19 mouse cellular contexts compared by ENCODE assay signal in the genomic region with DNA sequence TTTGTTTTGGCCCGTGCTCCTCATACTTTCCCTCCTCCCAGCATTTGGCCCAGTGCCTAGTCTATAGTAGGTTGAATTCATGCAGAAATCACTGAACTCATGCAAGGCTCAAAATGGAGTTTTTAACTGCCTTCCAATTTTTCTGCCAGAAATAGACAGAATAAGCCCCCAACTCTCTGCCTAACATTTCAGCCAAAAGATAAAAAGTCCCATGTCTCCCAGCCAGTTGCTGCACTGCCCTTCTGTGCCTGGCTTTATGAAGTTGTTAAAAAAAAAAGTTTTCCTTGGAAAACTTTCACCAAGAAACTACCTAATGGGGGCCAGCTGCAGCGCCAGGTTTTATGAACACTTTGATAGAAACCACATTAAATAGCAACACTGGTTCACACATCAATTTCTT.
A peak's percentile ranks its signal among the peaks of the same experiment; 100 is the strongest.
DNase-seq lines count a peak whose midpoint lies in the region; ATAC-seq and TF ChIP-seq lines count a peak whose summit lies in the region.
"Had no signal": no experiment of that assay in that cellular context is flagged by ENCODE, and none has a peak within 500 bp of the region (broad histone marks: within the 10 kb centered on the region; RNA-seq: fewer than 3 reads in every experiment).

No protein-coding gene starts in this region.

- intact Hi-C loops in left cerebral cortex, postnatal 4 days (cut with DNase I): no loop called here
- intact Hi-C loops in left cerebral cortex, postnatal 36 days (cut with DNase I): loop anchor here (10.0 kb wide), 1 partner anchor 60 kb away; no protein-coding TSS in a partner anchor

- no peak overlapping the region for H3K27ac ChIP-seq in embryonic facial prominence, embryonic 14.5 days (replicated peaks; ENCODE audit: low read depth, low read length)
- H3K27ac ChIP-seq in embryonic facial prominence, embryonic 10.5 days (replicated peaks): no peak overlapping the region
- no peak overlapping the region for H3K27ac ChIP-seq in midbrain, postnatal 0 days (ENCODE audit: low read depth, low read length)
- no peak overlapping the region for H3K27ac ChIP-seq in midbrain, embryonic 16.5 days (ENCODE audit: low read length)
- H3K27ac ChIP-seq: embryonic facial prominence, embryonic 12.5 days; forebrain, embryonic 12.5 days; heart, embryonic 10.5 days; hindbrain, embryonic 13.5 days had no signal

- no peak overlapping the region for H3K4me3 ChIP-seq in embryonic facial prominence, embryonic 14.5 days (ENCODE audit: low read depth, low read length)
- no peak overlapping the region for H3K4me3 ChIP-seq in embryonic facial prominence, embryonic 10.5 days
- H3K4me3 ChIP-seq in midbrain, postnatal 0 days (ENCODE audit: low read depth, low read length): no peak overlapping the region
- no peak overlapping the region for H3K4me3 ChIP-seq in midbrain, embryonic 16.5 days (ENCODE audit: low read depth, low read length)
- H3K4me3 ChIP-seq: embryonic facial prominence, embryonic 12.5 days; forebrain, embryonic 12.5 days; heart, embryonic 10.5 days; hindbrain, embryonic 13.5 days had no signal

- peak; percentile 46 for DNase-seq in embryonic facial prominence, embryonic 14.5 days (ENCODE audit: low spot score)
- no peak for DNase-seq in embryonic facial prominence, embryonic 10.5 days (ENCODE audit: low spot score)
- peak; percentile 15 for DNase-seq in left cerebral cortex, postnatal 4 days
- no peak for DNase-seq in left cerebral cortex, postnatal 36 days (ENCODE audit: low spot score in 2 of 2)
- DNase-seq in midbrain, postnatal 0 days (ENCODE audit: low spot score): peak; percentile 17
- no peak for DNase-seq in embryo, embryonic 9.5 days (ENCODE audit: extremely low spot score)
- DNase-seq: adrenal gland, postnatal 10 days; cerebellum, adult 18-20 months; cerebellum, adult 9-11 months; gastrocnemius, postnatal 36 days; heart, adult 18-20 months; heart, postnatal 10 days; heart, postnatal 4 days had no signal

- no peaks in the 10 kb centered on the region for H3K4me1 ChIP-seq in embryonic facial prominence, embryonic 14.5 days (ENCODE audit: control insufficient read depth, insufficient read depth, low read length)
- no peaks in the 10 kb centered on the region for H3K4me1 ChIP-seq in embryonic facial prominence, embryonic 10.5 days
- H3K4me1 ChIP-seq in midbrain, postnatal 0 days (ENCODE audit: insufficient read depth, low read length): no peaks in the 10 kb centered on the region
- H3K4me1 ChIP-seq in midbrain, embryonic 16.5 days (ENCODE audit: control insufficient read depth, insufficient read depth, low read length): no peaks in the 10 kb centered on the region
- H3K4me1 ChIP-seq: embryonic facial prominence, embryonic 12.5 days; forebrain, embryonic 12.5 days; heart, embryonic 10.5 days; hindbrain, embryonic 13.5 days had no signal

- H3K9ac ChIP-seq in embryonic facial prominence, embryonic 14.5 days (ENCODE audit: low read depth, low read length): no peak overlapping the region
- H3K9ac ChIP-seq in midbrain, postnatal 0 days (replicated peaks; ENCODE audit: low read length, poor library complexity, severe bottlenecking): no peak overlapping the region
- no peak overlapping the region for H3K9ac ChIP-seq in midbrain, embryonic 16.5 days (ENCODE audit: low read depth, low read length)
- H3K9ac ChIP-seq: embryonic facial prominence, embryonic 12.5 days; forebrain, embryonic 12.5 days; hindbrain, embryonic 13.5 days had no signal

- ATAC-seq in embryonic facial prominence, embryonic 14.5 days (ENCODE audit: low read depth): no peak
- no peak for ATAC-seq in midbrain, postnatal 0 days (ENCODE audit: low FRiP score)
- no peak for ATAC-seq in midbrain, embryonic 16.5 days
- ATAC-seq: inflammation-experienced regulatory T-cells, adult 6 months had no signal

- no peaks in the 10 kb centered on the region for H3K36me3 ChIP-seq in embryonic facial prominence, embryonic 14.5 days (ENCODE audit: control insufficient read depth, insufficient read depth, low read length)
- no peaks in the 10 kb centered on the region for H3K36me3 ChIP-seq in embryonic facial prominence, embryonic 10.5 days (replicated peaks)
- H3K36me3 ChIP-seq in midbrain, postnatal 0 days (ENCODE audit: insufficient read depth, low read length): no peaks in the 10 kb centered on the region
- no peaks in the 10 kb centered on the region for H3K36me3 ChIP-seq in midbrain, embryonic 16.5 days (ENCODE audit: control insufficient read depth, insufficient read depth, low read length)
- H3K36me3 ChIP-seq: embryonic facial prominence, embryonic 12.5 days; forebrain, embryonic 12.5 days; heart, embryonic 10.5 days; hindbrain, embryonic 13.5 days had no signal

- 59% methylated on average over 2 of the region's 2 CpGs for WGBS in embryonic facial prominence, embryonic 14.5 days
- WGBS in embryonic facial prominence, embryonic 10.5 days: 94% methylated on average over 2 of the region's 2 CpGs
- 66% methylated on average over 2 of the region's 2 CpGs for WGBS in midbrain, postnatal 0 days
- WGBS in midbrain, embryonic 16.5 days: 72% methylated on average over 2 of the region's 2 CpGs

- H3K9me3 ChIP-seq in embryonic facial prominence, embryonic 14.5 days (ENCODE audit: control insufficient read depth, low read length): no peaks in the 10 kb centered on the region
- no peaks in the 10 kb centered on the region for H3K9me3 ChIP-seq in embryonic facial prominence, embryonic 10.5 days
- H3K9me3 ChIP-seq in midbrain, postnatal 0 days (ENCODE audit: low read length): no peaks in the 10 kb centered on the region
- H3K9me3 ChIP-seq in midbrain, embryonic 16.5 days (replicated peaks; ENCODE audit: control insufficient read depth, low read length, poor library complexity, severe bottlenecking): no peaks in the 10 kb centered on the region
- H3K9me3 ChIP-seq: embryonic facial prominence, embryonic 12.5 days; forebrain, embryonic 12.5 days; heart, embryonic 10.5 days; hindbrain, embryonic 13.5 days had no signal

- TF ChIP-seq CTCF in midbrain, postnatal 0 days (IDR thresholded peaks at IDR 0.05): no peak

- H3K4me2 ChIP-seq in embryonic facial prominence, embryonic 14.5 days (ENCODE audit: low read depth, low read length): no peak overlapping the region
- no peak overlapping the region for H3K4me2 ChIP-seq in midbrain, postnatal 0 days (ENCODE audit: low read depth, low read length, poor library complexity, severe bottlenecking)
- no peak overlapping the region for H3K4me2 ChIP-seq in midbrain, embryonic 16.5 days (ENCODE audit: low read length)
- H3K4me2 ChIP-seq: embryonic facial prominence, embryonic 12.5 days; forebrain, embryonic 12.5 days; hindbrain, embryonic 13.5 days had no signal

- H3K27me3 ChIP-seq in embryonic facial prominence, embryonic 14.5 days (replicated peaks; ENCODE audit: control insufficient read depth, insufficient read depth, low read length): no peaks in the 10 kb centered on the region
- no peaks in the 10 kb centered on the region for H3K27me3 ChIP-seq in embryonic facial prominence, embryonic 10.5 days (replicated peaks; ENCODE audit: low read depth, poor library complexity, severe bottlenecking)
- no peaks in the 10 kb centered on the region for H3K27me3 ChIP-seq in midbrain, postnatal 0 days (ENCODE audit: insufficient read depth, low read length)
- no peaks in the 10 kb centered on the region for H3K27me3 ChIP-seq in midbrain, embryonic 16.5 days (ENCODE audit: control insufficient read depth, insufficient read depth, low read depth, low read length)
- H3K27me3 ChIP-seq: embryonic facial prominence, embryonic 12.5 days; forebrain, embryonic 12.5 days; hindbrain, embryonic 13.5 days had no signal

Comparison
In these comparisons a context has a peak if more than half of its experiments do, and no peak if none do; other contexts are left out.
1. DNase-seq: peak in embryonic facial prominence, embryonic 14.5 days (single experiment), left cerebral cortex, postnatal 4 days (single experiment) and midbrain, postnatal 0 days (single experiment); none in embryonic facial prominence, embryonic 10.5 days (single experiment), left cerebral cortex, postnatal 36 days (0 of 2) and embryo, embryonic 9.5 days (single experiment).